Mouse (Mus musculus): Measurements from ENCODE around the gene Tubg2. TPM values are rescaled to one million over a fixed set of nuclear protein-coding genes. Genes with fewer than 3 reads are reported as not detected.
A peak's percentile ranks its signal among the peaks of the same experiment; 100 is the strongest.
"Not testable (repeated sequence)": the region's sequence is repeated elsewhere in the genome, so short reads cannot be mapped to it uniquely, and the experiment has no call there.

Tubg2 gene
- polyA plus RNA-seq, 1 experiment from 2014 or later, result 6.6 TPM

- Histone ChIP-seq H3K36me3 (ENCODE audit: control insufficient read depth, insufficient read depth, low read length) (peaks cover 38% of the 10 kb centered on the region), H3K4me1 (ENCODE audit: control insufficient read depth, insufficient read depth, low read length) (peaks cover 10% of the 10 kb centered on the region; the same call in 1 of the 2 replicates), H3K27me3 (replicated peaks; ENCODE audit: control insufficient read depth, insufficient read depth, low read length) (peaks cover 26% of the 10 kb centered on the region)
- WGBS, result 81% methylated on average over 8 of the region's 10 CpGs
- H3K9ac ChIP-seq (ENCODE audit: low read depth, low read length); H3K4me3 ChIP-seq (ENCODE audit: low read depth, low read length); H3K9me3 ChIP-seq (ENCODE audit: control insufficient read depth, low read length); H3K27ac ChIP-seq (replicated peaks; ENCODE audit: low read depth, low read length); ATAC-seq (ENCODE audit: low read depth); DNase-seq (ENCODE audit: low spot score); H3K4me2 ChIP-seq (ENCODE audit: low read depth, low read length): not testable (repeated sequence)
Observed at GRCm38 (mm10) chr11:101160151-101160550, 4.4 kb downstream of the Tubg2 start.

DNA sequence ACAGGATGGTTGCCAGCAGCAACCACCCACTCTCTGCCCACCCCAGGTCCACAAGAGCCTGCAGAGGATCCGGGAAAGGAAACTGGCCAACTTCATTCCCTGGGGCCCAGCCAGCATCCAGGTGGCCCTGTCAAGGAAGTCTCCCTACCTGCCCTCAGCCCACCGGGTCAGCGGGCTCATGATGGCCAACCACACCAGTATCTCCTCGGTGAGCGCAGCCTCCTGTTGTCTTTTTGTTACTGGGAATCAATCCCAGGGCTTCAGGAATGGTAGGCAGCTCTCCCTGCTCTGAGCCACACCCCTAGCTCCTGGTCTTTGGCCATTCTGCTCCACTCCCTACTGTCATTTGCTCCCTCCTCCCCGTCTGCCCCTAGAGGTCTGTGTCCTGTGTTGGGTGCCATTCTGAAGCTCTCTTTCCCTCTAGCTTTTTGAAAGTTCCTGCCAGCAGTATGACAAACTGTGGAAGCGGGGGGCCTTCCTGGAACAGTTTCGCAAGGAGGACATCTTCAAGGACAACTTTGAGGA lies 5.3 kb downstream of the Tubg2 start:
- H3K9me3 ChIP-seq (ENCODE audit: control insufficient read depth, low read length); H3K4me1 ChIP-seq (ENCODE audit: control insufficient read depth, insufficient read depth, low read length); H3K27ac ChIP-seq (replicated peaks; ENCODE audit: low read depth, low read length); ATAC-seq (ENCODE audit: low read depth); H3K4me3 ChIP-seq (ENCODE audit: low read depth, low read length); DNase-seq (ENCODE audit: low spot score); H3K4me2 ChIP-seq (ENCODE audit: low read depth, low read length); H3K9ac ChIP-seq (ENCODE audit: low read depth, low read length): not testable (repeated sequence)
- Histone ChIP-seq H3K27me3 (replicated peaks; ENCODE audit: control insufficient read depth, insufficient read depth, low read length) (peaks cover 35% of the 10 kb centered on the region), H3K36me3 (ENCODE audit: control insufficient read depth, insufficient read depth, low read length) (peaks cover 47% of the 10 kb centered on the region)
- 75% methylated on average over 4 of the region's 8 CpGs for WGBS

- 88% methylated on average over 15 of the region's 15 CpGs for WGBS
- no peak overlapping the region for H3K4me2 ChIP-seq (ENCODE audit: low read depth, low read length)
- ATAC-seq (ENCODE audit: low read depth), result no peak
Observed at GRCm38 (mm10) chr11:101161551-101161950, 5.8 kb downstream of the Tubg2 start.

DNA sequence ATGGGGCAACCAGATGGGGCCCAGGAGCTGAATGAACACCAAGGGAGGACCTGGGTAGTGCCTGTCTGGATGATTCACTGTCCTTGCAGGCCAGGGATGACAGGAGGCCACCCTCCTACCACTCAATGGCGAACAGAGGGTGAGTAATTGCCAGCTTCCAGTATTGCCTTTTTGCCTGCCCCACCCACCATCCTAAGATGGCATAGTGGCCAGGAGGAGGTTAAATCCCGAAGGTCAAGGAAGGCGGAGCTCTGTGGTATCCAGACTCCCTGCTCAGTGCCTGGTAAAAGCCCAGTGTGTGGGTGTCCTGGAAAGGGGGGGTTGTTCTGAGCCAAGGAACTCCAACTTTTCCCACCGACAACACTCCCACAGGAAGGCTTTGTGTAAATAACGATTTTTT lies 6.6 kb downstream of the Tubg2 start:
- H3K9ac ChIP-seq (ENCODE audit: low read depth, low read length), result no peak overlapping the region
- no peak overlapping the region for H3K4me2 ChIP-seq (ENCODE audit: low read depth, low read length)
- ATAC-seq (ENCODE audit: low read depth) (no peak), DNase-seq (ENCODE audit: low spot score) (no peak)
- H3K36me3 ChIP-seq (ENCODE audit: control insufficient read depth, insufficient read depth, low read length), result peaks cover 59% of the 10 kb centered on the region
- peaks cover 47% of the 10 kb centered on the region for H3K27me3 ChIP-seq (replicated peaks; ENCODE audit: control insufficient read depth, insufficient read depth, low read length)
- no peak overlapping the region for H3K4me3 ChIP-seq (ENCODE audit: low read depth, low read length)
- no peaks in the 10 kb centered on the region for H3K9me3 ChIP-seq (ENCODE audit: control insufficient read depth, low read length)
- H3K27ac ChIP-seq (replicated peaks; ENCODE audit: low read depth, low read length), result no peak overlapping the region
- peaks cover 6% of the 10 kb centered on the region; the same call in 1 of the 2 replicates for H3K4me1 ChIP-seq (ENCODE audit: control insufficient read depth, insufficient read depth, low read length)
- WGBS, result 61% methylated on average over 5 of the region's 5 CpGs

More at GRCm38 (mm10) chr11:101161551-101161950, 5.8 kb downstream of the Tubg2 start:
- H3K9ac ChIP-seq (ENCODE audit: low read depth, low read length), result no peak overlapping the region
- H3K36me3 ChIP-seq (ENCODE audit: control insufficient read depth, insufficient read depth, low read length), result peaks cover 52% of the 10 kb centered on the region
- H3K27ac ChIP-seq (replicated peaks; ENCODE audit: low read depth, low read length), result no peak overlapping the region
- no peak for DNase-seq (ENCODE audit: low spot score)
- H3K27me3 ChIP-seq (replicated peaks; ENCODE audit: control insufficient read depth, insufficient read depth, low read length), result peaks cover 40% of the 10 kb centered on the region
- H3K4me1 ChIP-seq (ENCODE audit: control insufficient read depth, insufficient read depth, low read length), result peaks cover 6% of the 10 kb centered on the region; the same call in 1 of the 2 replicates
- H3K4me3 ChIP-seq (ENCODE audit: low read depth, low read length), result no peak overlapping the region
- H3K9me3 ChIP-seq (ENCODE audit: control insufficient read depth, low read length), result no peaks in the 10 kb centered on the region

DNA sequence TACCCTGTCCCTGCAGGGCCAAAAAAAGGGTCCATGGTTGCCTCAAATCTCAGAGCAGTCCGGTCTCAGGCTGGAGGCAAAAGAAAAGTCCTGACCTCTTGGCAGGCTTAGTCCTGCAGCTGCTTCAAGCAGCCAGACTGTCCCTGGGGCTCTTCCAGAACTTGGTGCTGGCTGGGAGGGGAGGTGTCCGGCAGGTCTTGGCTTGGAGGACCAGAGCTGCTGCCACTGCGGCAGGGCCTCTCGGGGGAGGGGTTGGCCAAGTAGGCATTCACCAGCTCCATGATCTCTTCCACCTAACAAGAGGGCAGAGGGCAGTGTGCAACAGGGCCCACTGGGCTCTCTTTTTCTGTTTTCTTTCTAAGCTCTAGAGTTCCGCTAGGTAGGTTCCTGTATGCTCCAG lies 7.1 kb downstream of the Tubg2 start:
- peaks cover 6% of the 10 kb centered on the region; the same call in 1 of the 2 replicates for H3K4me1 ChIP-seq (ENCODE audit: control insufficient read depth, insufficient read depth, low read length)
- 74% methylated on average over 5 of the region's 5 CpGs for WGBS
- H3K9me3 ChIP-seq (ENCODE audit: control insufficient read depth, low read length), result no peaks in the 10 kb centered on the region
- DNase-seq (ENCODE audit: low spot score) (no peak), ATAC-seq (ENCODE audit: low read depth) (no peak)
- H3K4me2 ChIP-seq (ENCODE audit: low read depth, low read length), result no peak overlapping the region
- H3K27ac ChIP-seq (replicated peaks; ENCODE audit: low read depth, low read length), result no peak overlapping the region
- no peak overlapping the region for H3K9ac ChIP-seq (ENCODE audit: low read depth, low read length)
- H3K4me3 ChIP-seq (ENCODE audit: low read depth, low read length), result no peak overlapping the region
- peaks cover 64% of the 10 kb centered on the region for H3K36me3 ChIP-seq (ENCODE audit: control insufficient read depth, insufficient read depth, low read length)
- H3K27me3 ChIP-seq (replicated peaks; ENCODE audit: control insufficient read depth, insufficient read depth, low read length), result peaks cover 52% of the 10 kb centered on the region

- peaks cover 66% of the 10 kb centered on the region for H3K36me3 ChIP-seq (ENCODE audit: control insufficient read depth, insufficient read depth, low read length)
- no peak for DNase-seq (ENCODE audit: low spot score)
- H3K4me3 ChIP-seq (ENCODE audit: low read depth, low read length), result peak overlapping the region; percentile 39
- WGBS, result 20% methylated on average over 42 of the region's 49 CpGs
- peaks cover 8% of the 10 kb centered on the region for H3K4me1 ChIP-seq (ENCODE audit: control insufficient read depth, insufficient read depth, low read length)
- H3K9me3 ChIP-seq (ENCODE audit: control insufficient read depth, low read length), result no peaks in the 10 kb centered on the region
- peak overlapping the region; percentile 63 for H3K4me2 ChIP-seq (ENCODE audit: low read depth, low read length)
- H3K27ac ChIP-seq (replicated peaks; ENCODE audit: low read depth, low read length), result no peak overlapping the region
- ATAC-seq (ENCODE audit: low read depth), result no peak
- H3K27me3 ChIP-seq (replicated peaks; ENCODE audit: control insufficient read depth, insufficient read depth, low read length), result peaks cover 62% of the 10 kb centered on the region
- H3K9ac ChIP-seq (ENCODE audit: low read depth, low read length), result peak overlapping the region; percentile 55
Observed at GRCm38 (mm10) chr11:101163476-101164350, 8.0 kb downstream of the Tubg2 start.

DNA sequence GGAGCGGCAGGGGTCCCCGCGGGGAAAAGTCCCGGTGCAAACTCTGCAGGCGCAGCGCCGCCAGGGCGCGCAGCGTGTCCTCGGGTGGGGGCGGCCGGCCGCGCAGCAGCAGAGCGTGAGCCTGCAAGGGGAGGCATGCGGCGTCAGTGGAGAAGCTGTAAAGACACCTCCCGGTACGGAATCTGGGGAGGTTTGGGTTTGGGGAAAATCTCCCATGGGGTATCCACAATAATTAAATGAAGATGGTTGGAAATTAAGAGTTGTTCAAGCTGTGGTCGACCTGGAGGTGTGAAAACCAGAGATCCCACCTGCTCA lies 8.6 kb downstream of the Tubg2 start:
- Histone ChIP-seq H3K4me2 (ENCODE audit: low read depth, low read length) (peak overlapping the region; percentile 63), H3K4me3 (ENCODE audit: low read depth, low read length) (peak overlapping the region; percentile 39), H3K36me3 (ENCODE audit: control insufficient read depth, insufficient read depth, low read length) (peaks cover 66% of the 10 kb centered on the region), H3K9ac (ENCODE audit: low read depth, low read length) (peak overlapping the region; percentile 55), H3K4me1 (ENCODE audit: control insufficient read depth, insufficient read depth, low read length) (peaks cover 14% of the 10 kb centered on the region), H3K9me3 (ENCODE audit: control insufficient read depth, low read length) (no peaks in the 10 kb centered on the region), H3K27ac (replicated peaks; ENCODE audit: low read depth, low read length) (no peak overlapping the region), H3K27me3 (replicated peaks; ENCODE audit: control insufficient read depth, insufficient read depth, low read length) (peaks cover 68% of the 10 kb centered on the region)
- ATAC-seq (ENCODE audit: low read depth), result no peak
- 11% methylated on average over 20 of the region's 21 CpGs for WGBS
- no peak for DNase-seq (ENCODE audit: low spot score)

DNA sequence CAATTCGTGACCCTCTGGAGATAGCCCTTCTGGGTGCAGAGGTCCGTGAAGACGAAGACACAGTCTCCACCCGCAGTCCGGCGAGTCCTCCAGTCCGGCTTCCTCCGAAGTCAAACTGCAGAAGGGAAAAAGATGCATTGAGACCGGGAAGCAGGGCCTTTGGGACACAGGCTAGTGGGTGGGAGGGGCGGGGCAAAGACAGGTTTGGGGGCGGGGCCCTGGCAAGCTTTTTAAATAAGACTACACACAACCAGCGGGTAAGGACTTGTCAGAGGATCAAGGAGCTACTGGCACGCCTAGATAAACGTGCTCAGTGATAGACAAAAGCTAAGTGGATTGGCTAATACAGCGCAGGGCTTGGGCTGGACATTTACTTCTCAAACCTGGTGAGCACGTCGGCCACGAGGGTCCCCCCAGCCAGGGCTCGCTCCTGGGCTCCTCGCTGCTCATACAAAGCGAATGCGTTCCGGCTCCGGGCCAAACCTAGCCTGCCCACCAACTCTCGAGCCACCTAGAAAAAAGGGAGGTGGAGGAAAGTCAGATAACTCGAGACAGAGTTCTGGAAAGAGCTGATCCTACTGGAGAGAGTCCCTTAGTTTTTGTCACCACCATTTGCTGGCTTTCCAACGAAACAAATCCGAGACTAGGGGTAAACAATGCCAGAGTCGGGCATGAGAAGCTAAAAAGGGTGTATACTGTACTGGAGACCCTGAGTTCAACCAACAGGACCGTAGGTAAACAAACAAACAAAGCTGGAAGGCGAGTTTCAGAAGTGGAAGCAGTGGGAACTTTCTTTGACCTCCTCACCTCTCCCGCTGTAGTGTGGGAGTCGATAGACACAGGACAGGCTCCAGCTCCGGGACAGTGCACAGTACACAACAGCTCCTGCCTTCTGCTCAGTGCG lies 9.2 kb downstream of the Tubg2 start:
- Histone ChIP-seq H3K27me3 (replicated peaks; ENCODE audit: control insufficient read depth, insufficient read depth, low read length) (peaks cover 74% of the 10 kb centered on the region), H3K4me3 (ENCODE audit: low read depth, low read length) (peak overlapping the region; percentile 39; the same call in 1 of the 2 replicates), H3K36me3 (ENCODE audit: control insufficient read depth, insufficient read depth, low read length) (peaks cover 66% of the 10 kb centered on the region), H3K9me3 (ENCODE audit: control insufficient read depth, low read length) (no peaks in the 10 kb centered on the region), H3K27ac (replicated peaks; ENCODE audit: low read depth, low read length) (no peak overlapping the region), H3K4me2 (ENCODE audit: low read depth, low read length) (peak overlapping the region; percentile 63), H3K4me1 (ENCODE audit: control insufficient read depth, insufficient read depth, low read length) (peaks cover 18% of the 10 kb centered on the region), H3K9ac (ENCODE audit: low read depth, low read length) (no peak overlapping the region)
- ATAC-seq (ENCODE audit: low read depth), result peak; percentile 60; the same call in 1 of the 2 replicates
- 27% methylated on average over 35 of the region's 35 CpGs for WGBS
- DNase-seq (ENCODE audit: low spot score), result peak; percentile 80
